Mouse (Mus musculus) heart, embryonic 15.5 days (tissue): ENCODE results near the gene Rhou. TPM values are rescaled to one million over a fixed set of nuclear protein-coding genes. Genes with fewer than 3 reads are reported as not detected.
A peak's percentile ranks its signal among the peaks of the same experiment; 100 is the strongest.
"Not testable (repeated sequence)": the region's sequence is repeated elsewhere in the genome, so short reads cannot be mapped to it uniquely, and the experiment has no call there.

Experiments
- ATAC-seq: fragments of 200-750 bp; cut with Nextera tagmentation; replicated peaks from 2 replicates; pipeline ENCODE4 v1.8.0; 2017; ENCODE audit warnings: low read depth, moderate TSS enrichment; ENCODE audit not compliant: insufficient number of reproducible peaks, insufficient read depth, low FRiP score
- H3K27ac ChIP-seq: fragments of 300-500 bp; sonication (generic); 2 replicates; pipeline ENCODE4 v1.5.1; 2015; ENCODE audit warnings: mild to moderate bottlenecking, inconsistent platforms
- H3K27me3 ChIP-seq: fragments of 300-500 bp; sonication (generic); 2 replicates; pipeline ENCODE4 v1.6.1; 2015; ENCODE audit warnings: inconsistent platforms
- H3K36me3 ChIP-seq: fragments of 300-500 bp; sonication (generic); 2 replicates; pipeline ENCODE4 v1.6.1; 2015; ENCODE audit warnings: mild to moderate bottlenecking, inconsistent platforms
- H3K4me1 ChIP-seq: fragments of 300-500 bp; sonication (generic); replicated peaks from 2 replicates; pipeline ENCODE4 v1.6.1; 2015; ENCODE audit warnings: inconsistent platforms
- H3K4me2 ChIP-seq: fragments of 300-500 bp; sonication (generic); 2 replicates; pipeline ENCODE4 v1.6.1; 2015; ENCODE audit warnings: inconsistent platforms, mild to moderate bottlenecking, moderate library complexity
- H3K4me3 ChIP-seq: fragments of 300-500 bp; sonication (generic); 2 replicates; pipeline ENCODE4 v1.5.1; 2015; ENCODE audit warnings: mild to moderate bottlenecking, inconsistent platforms
- H3K9ac ChIP-seq: fragments of 300-500 bp; sonication (generic); 2 replicates; pipeline ENCODE4 v1.6.1; 2015; ENCODE audit warnings: mild to moderate bottlenecking, inconsistent platforms
- H3K9me3 ChIP-seq: fragments of 300-500 bp; sonication (generic); replicated peaks from 2 replicates; pipeline ENCODE4 v1.6.1; 2016; ENCODE audit warnings: inconsistent platforms
- WGBS: fragments of 180-500 bp; shearing (Covaris S2); methylation state at CpG from one replicate; pipeline ENCODE4 v1.1.7; 2015; ENCODE audit warnings: mixed read lengths; 5-methylcytosine and 5-hydroxymethylcytosine counted together
- polyA plus RNA-seq: library from polyadenylated mRNA; unstranded; fragments of >200 nt; fragmentation: Nextera tagmentation; extraction: Ambion mirVana; gene quantifications from 2 replicates; pipeline ENCODE4 v1.2.1, GENCODE M21; 2015

Rhou gene
- polyA plus RNA-seq, 1 experiment from 2014 or later: 6.0 TPM

DNA sequence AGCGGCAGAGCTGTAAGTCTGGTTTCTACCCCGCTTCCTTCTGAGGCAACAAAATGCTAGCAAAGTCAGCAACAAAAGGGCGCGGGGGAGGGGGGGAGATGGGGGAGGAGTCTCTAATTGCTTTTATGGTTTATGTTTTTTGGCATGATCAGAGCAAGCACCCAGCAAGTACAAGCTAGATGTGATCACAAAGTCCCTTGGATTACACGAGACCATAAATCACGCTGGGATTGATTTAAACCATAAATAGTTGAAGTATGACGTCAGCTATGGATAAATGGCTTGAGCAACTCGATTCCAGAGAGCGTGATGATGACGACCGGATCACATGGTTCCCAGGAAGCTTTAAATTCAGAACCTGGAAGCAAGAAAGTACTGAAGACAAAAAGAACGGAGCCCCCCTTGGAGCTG lies 22.9 kb upstream of the Rhou start:
- no peak overlapping the region for H3K9ac ChIP-seq
- no peak overlapping the region for H3K27ac ChIP-seq
- peaks cover 21% of the 10 kb centered on the region for H3K4me1 ChIP-seq
- peak overlapping the region; percentile 27 for H3K4me3 ChIP-seq
- WGBS: 31% methylated on average over 12 of the region's 12 CpGs
- peaks cover 22% of the 10 kb centered on the region for H3K27me3 ChIP-seq
- H3K4me2 ChIP-seq: peak overlapping the region; percentile 56
- H3K36me3 ChIP-seq: no peaks in the 10 kb centered on the region
- ATAC-seq: no peak
- no peaks in the 10 kb centered on the region for H3K9me3 ChIP-seq

DNA sequence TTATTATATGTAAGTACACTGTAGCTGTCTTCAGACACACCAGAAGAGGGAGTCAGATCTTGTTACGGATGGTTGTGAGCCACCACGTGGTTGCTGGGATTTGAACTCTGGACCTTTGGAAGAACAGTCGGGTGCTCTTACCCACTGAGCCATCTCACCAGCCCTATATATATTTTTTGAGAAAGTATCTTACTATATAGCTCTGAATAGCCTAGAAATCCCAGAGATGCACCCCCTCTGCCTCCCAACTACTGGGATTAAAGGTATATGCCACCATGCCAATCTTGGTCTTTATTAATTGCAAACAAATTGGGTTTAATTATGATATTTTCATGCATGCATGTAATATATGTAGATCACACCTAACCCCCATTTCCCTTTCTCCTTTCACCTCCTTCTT lies 22.0 kb upstream of the Rhou start:
- H3K27ac ChIP-seq, ATAC-seq: not testable (repeated sequence)

DNA sequence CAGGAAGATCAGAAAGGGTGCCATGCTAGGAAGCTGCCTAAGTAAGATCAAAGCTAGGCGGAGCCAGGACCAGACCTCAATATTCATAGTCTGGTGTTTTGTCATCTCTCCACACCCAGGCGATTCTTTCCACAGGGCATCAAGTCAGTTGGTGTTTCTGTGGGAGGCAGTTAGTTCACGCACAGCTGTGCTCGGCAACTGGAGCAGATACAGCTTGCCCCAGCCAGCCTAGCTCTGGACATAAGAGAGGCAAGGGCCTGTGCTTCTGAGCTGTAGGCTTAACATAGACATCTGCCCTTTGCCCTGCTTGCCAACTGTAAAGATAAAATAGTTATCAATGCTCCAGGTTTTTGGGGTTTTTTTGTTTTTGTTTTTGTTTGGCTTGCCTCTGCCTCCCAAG lies 21.5 kb upstream of the Rhou start:
- H3K9ac ChIP-seq: no peak overlapping the region
- peaks cover 10% of the 10 kb centered on the region for H3K27me3 ChIP-seq
- H3K36me3 ChIP-seq: no peaks in the 10 kb centered on the region
- no peak overlapping the region for H3K4me3 ChIP-seq
- WGBS: 82% methylated on average over 4 of the region's 4 CpGs
- ATAC-seq: no peak
- H3K4me1 ChIP-seq: peaks cover 21% of the 10 kb centered on the region
- H3K27ac ChIP-seq: no peak overlapping the region
- no peak overlapping the region for H3K4me2 ChIP-seq
- H3K9me3 ChIP-seq: no peaks in the 10 kb centered on the region

More for the DNA sequence above, 22.0 kb upstream of the Rhou start:
- peaks cover 21% of the 10 kb centered on the region for H3K4me1 ChIP-seq
- not testable (repeated sequence) for H3K4me3 ChIP-seq, H3K4me2 ChIP-seq, H3K9ac ChIP-seq, H3K36me3 ChIP-seq, H3K9me3 ChIP-seq
- H3K27me3 ChIP-seq: peaks cover 15% of the 10 kb centered on the region
- WGBS: 77% methylated on average over 3 of the region's 3 CpGs

DNA sequence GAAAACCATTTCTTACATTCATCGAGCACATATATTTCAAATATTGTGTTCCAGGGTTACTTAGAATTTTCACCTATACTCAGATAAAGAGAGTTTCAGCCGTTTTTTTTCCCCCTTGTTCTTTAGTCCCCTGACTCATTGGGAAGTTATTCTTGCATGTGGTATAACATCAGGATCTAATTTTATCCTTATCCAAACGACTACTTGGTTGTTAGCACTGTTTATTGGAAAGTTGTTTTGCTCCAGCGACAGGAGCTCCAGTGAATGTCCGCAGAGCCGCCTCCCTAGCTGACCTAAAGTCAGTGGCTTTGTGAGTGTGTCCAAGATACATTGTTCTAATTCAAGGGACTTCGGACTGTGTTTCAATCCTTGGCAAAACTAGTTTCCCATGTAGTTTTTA lies 19.9 kb upstream of the Rhou start:
- peak overlapping the region; percentile 56 for H3K27ac ChIP-seq
- no peak overlapping the region for H3K9ac ChIP-seq
- no peak overlapping the region for H3K4me3 ChIP-seq
- no peaks in the 10 kb centered on the region for H3K9me3 ChIP-seq
- ATAC-seq: no peak
- H3K4me2 ChIP-seq: no peak overlapping the region
- peaks cover 14% of the 10 kb centered on the region for H3K4me1 ChIP-seq
- no peaks in the 10 kb centered on the region for H3K36me3 ChIP-seq
- peaks cover 5% of the 10 kb centered on the region; the same call in 1 of the 2 replicates for H3K27me3 ChIP-seq
- WGBS: 40% methylated on average over 7 of the region's 7 CpGs

DNA sequence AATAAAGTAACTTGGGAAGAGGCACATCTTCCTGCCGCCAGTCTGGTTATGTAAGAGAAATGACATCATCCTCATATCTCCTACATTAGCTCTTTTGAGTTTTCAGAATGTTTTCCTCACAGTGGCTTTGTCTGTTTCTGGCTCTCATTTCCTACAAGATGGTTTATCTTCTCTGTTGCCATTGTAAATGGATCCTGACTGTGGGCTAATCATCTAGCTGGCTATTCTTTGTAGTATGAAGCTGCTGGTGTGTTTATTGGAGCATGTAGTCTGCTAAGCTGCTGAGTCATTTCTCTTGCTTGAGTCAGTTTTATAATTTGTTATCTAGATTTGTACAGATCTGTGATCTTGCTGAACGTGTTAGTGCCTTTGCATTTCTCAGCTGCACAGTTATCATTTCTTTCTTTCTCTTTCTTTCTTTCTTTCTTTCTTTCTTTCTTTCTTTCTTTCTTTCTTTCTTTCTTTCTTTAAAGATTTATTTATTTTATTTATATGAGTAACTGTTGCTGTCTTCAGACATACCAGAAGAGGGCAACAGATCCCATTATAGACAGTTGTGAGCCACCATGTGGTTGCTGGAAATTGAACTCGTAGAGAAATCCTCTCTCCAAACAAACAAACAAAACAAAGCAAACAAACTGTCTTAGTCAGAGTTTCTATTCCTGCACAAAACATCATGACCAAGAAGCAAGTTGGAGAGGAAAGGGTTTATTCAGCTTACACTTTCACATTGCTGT lies 19.2 kb upstream of the Rhou start:
- no peak overlapping the region for H3K4me3 ChIP-seq
- ATAC-seq: no peak
- no peak overlapping the region for H3K4me2 ChIP-seq
- no peak overlapping the region for H3K9ac ChIP-seq
- peak overlapping the region; percentile 56 for H3K27ac ChIP-seq
- no peaks in the 10 kb centered on the region for H3K9me3 ChIP-seq
- WGBS: 32% methylated on average over 3 of the region's 3 CpGs
- H3K4me1 ChIP-seq: peaks cover 9% of the 10 kb centered on the region
- H3K36me3 ChIP-seq: no peaks in the 10 kb centered on the region
- no peaks in the 10 kb centered on the region for H3K27me3 ChIP-seq

- WGBS: 73% methylated on average over 11 of the region's 11 CpGs
- no peak for ATAC-seq
- H3K27ac ChIP-seq: no peak overlapping the region
- H3K4me1 ChIP-seq: peaks cover 9% of the 10 kb centered on the region
- H3K27me3 ChIP-seq: no peaks in the 10 kb centered on the region
- H3K36me3 ChIP-seq: no peaks in the 10 kb centered on the region
- H3K9ac ChIP-seq: no peak overlapping the region
- H3K4me3 ChIP-seq: no peak overlapping the region
- no peaks in the 10 kb centered on the region for H3K9me3 ChIP-seq
- no peak overlapping the region for H3K4me2 ChIP-seq
Measured at GRCm38 (mm10) chr8:123635671-123636070, 18.1 kb upstream of the Rhou start.

DNA sequence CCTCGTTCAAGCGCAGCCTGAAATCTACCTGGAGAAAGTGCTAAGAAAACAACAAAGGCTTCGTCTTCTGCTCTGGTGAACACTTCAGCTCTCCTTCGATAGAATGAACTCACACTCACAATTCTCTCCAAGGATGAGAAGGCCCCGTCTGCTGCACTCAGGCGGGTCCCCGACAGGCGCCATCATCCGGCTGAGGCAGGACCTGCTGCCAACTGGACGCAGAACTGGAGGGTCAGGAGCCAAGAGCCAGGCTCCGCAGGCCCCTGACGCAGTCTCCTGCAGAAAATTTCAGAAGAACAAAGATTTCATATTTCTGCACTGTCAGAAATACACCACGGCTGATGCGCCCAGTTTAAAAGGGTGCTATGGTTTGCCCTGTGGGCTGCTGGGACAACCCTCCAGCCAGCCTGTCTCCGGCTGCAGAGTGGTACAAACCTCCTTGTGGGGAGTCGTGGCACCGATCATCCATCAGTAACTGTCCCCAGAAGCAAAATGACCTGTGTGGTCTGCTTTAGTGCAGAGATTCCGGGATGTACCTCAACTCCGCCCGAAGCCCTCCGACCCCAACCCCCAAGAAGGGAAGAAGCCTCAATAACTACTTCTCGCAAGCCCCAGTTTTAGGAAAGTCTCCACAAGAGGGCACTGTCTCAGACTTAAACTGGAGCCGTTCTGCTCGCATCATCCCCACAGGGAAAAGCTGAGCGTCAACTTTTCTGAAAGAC lies 10.2 kb upstream of the Rhou start:
- WGBS: 16% methylated on average over 25 of the region's 25 CpGs
- Histone ChIP-seq H3K27me3 (peaks cover 10% of the 10 kb centered on the region), H3K9ac (no peak overlapping the region), H3K36me3 (no peaks in the 10 kb centered on the region), H3K4me3 (peak overlapping the region; percentile 24), H3K27ac (no peak overlapping the region), H3K4me2 (peak overlapping the region; percentile 52), H3K9me3 (no peaks in the 10 kb centered on the region), H3K4me1 (peaks cover 5% of the 10 kb centered on the region; the same call in 1 of the 2 replicates)
- ATAC-seq: no peak

- H3K9ac ChIP-seq: no peak overlapping the region
- ATAC-seq: no peak
- H3K9me3 ChIP-seq: no peaks in the 10 kb centered on the region
- H3K4me2 ChIP-seq: no peak overlapping the region
- WGBS: 72% methylated on average over 9 of the region's 9 CpGs
- peaks cover 5% of the 10 kb centered on the region; the same call in 1 of the 2 replicates for H3K4me1 ChIP-seq
- no peak overlapping the region for H3K4me3 ChIP-seq
- H3K27me3 ChIP-seq: peaks cover 10% of the 10 kb centered on the region
- H3K27ac ChIP-seq: no peak overlapping the region
- no peaks in the 10 kb centered on the region for H3K36me3 ChIP-seq
Measured at GRCm38 (mm10) chr8:123645229-123645628, 8.5 kb upstream of the Rhou start.

- Histone ChIP-seq H3K9me3 (no peaks in the 10 kb centered on the region), H3K27me3 (peaks cover 10% of the 10 kb centered on the region), H3K4me2 (no peak overlapping the region), H3K27ac (peak overlapping the region; percentile 57), H3K4me3 (no peak overlapping the region), H3K4me1 (peaks cover 15% of the 10 kb centered on the region), H3K9ac (no peak overlapping the region), H3K36me3 (no peaks in the 10 kb centered on the region)
- WGBS: 57% methylated on average over 17 of the region's 17 CpGs
- 0 out of 2 replicates have a peak, but pooled peaks have one; percentile 30 for ATAC-seq
Measured at GRCm38 (mm10) chr8:123648245-123649170, 5.2 kb upstream of the Rhou start.

DNA sequence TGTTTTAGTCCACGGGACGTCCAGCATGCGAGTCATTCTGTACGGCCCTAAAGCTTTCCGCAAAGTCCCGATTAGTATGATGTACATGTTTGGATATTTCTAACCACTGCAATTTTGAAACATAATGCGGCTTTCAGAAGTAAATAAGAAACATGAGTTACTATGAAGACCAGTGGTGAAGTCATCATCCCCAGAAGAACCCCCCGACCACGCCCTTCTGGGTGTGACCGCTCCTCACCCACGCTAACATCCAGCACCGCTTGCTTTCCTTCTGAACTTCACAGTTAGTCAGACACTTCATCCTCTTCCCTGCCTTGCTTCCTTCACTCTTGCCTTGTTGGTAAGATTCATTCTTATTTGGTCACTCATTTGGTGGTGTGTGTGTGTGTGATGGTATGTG lies 4.2 kb upstream of the Rhou start:
- 82% methylated on average over 12 of the region's 12 CpGs for WGBS
- ATAC-seq: no peak
- Histone ChIP-seq H3K9ac (no peak overlapping the region), H3K4me1 (peaks cover 13% of the 10 kb centered on the region), H3K9me3 (no peaks in the 10 kb centered on the region), H3K4me3 (no peak overlapping the region), H3K27ac (no peak overlapping the region), H3K36me3 (no peaks in the 10 kb centered on the region), H3K4me2 (no peak overlapping the region), H3K27me3 (peaks cover 7% of the 10 kb centered on the region; the same call in 1 of the 2 replicates)
